Mouse (Mus musculus) olfactory bulb, adult 2 months (tissue): ENCODE results near the gene Thnsl2. TPM values are rescaled to one million over a fixed set of nuclear protein-coding genes. Genes with fewer than 3 reads are reported as not detected.

ENCODE experiments used
- H3K27ac ChIP-seq: fragments of 200-500 bp; 2 replicates; pipeline ENCODE4 v1.5.1; 2012; ENCODE audit warnings: low read depth, low read length; ENCODE audit not compliant: insufficient read depth
- H3K4me1 ChIP-seq: fragments of 200-500 bp; 2 replicates; pipeline ENCODE4 v1.6.1; 2012; ENCODE audit warnings: low read length; ENCODE audit not compliant: control insufficient read depth, insufficient read depth
- H3K4me3 ChIP-seq: fragments of 200-500 bp; 2 replicates; pipeline ENCODE4 v1.5.1; 2012; ENCODE audit warnings: mild to moderate bottlenecking, low read depth, low read length, moderate library complexity; ENCODE audit not compliant: insufficient read depth
- CTCF ChIP-seq: fragments of 200-500 bp; IDR thresholded peaks from 2 replicates; pipeline ENCODE4 v1.5.1; 2012; ENCODE audit warnings: low read depth, mild to moderate bottlenecking, low read length, moderate library complexity; ENCODE audit not compliant: insufficient read depth
- POLR2A ChIP-seq: fragments of 200-500 bp; IDR thresholded peaks from 2 replicates; pipeline ENCODE4 v1.6.1; 2012; ENCODE audit warnings: mild to moderate bottlenecking, low read depth, low read length, moderate library complexity; ENCODE audit not compliant: insufficient read depth
- WGBS: fragments of 180-500 bp; shearing (Covaris S2); methylation state at CpG from one replicate; pipeline ENCODE4 v1.1.7; 2018; 5-methylcytosine and 5-hydroxymethylcytosine counted together
- polyA plus RNA-seq: library from polyadenylated mRNA; stranded (reverse); fragments of >200 nt; gene quantifications from 2 replicates; pipeline ENCODE4 v1.2.4, GENCODE M21; 2012; ENCODE audit warnings: low replicate concordance; ENCODE audit not compliant: missing spikeins, insufficient read depth, insufficient read length

Thnsl2 gene
- polyA plus RNA-seq, 1 experiment, result not detected

GRCm38 (mm10) chr6:71119577-71120254 is 24.5 kb downstream of the Thnsl2 start:
- TF ChIP-seq CTCF (no peak), POLR2A (no peak)
- 14% methylated on average over 10 of the region's 10 CpGs for WGBS
- no peak overlapping the region for H3K4me3 ChIP-seq
- no peak overlapping the region for H3K27ac ChIP-seq
- H3K4me1 ChIP-seq, result peaks cover 5% of the 10 kb centered on the region; the same call in 1 of the 2 replicates

- no peak overlapping the region for H3K4me3 ChIP-seq
- H3K4me1 ChIP-seq, result no peaks in the 10 kb centered on the region
- TF ChIP-seq CTCF, result no peak
- no peak for TF ChIP-seq POLR2A
- H3K27ac ChIP-seq, result no peak overlapping the region
- WGBS, result 64% methylated on average over 11 of the region's 11 CpGs
These were observed 32.7 kb downstream of the Thnsl2 start for GRCm38 (mm10) chr6:71111419-71112113.

GRCm38 (mm10) chr6:71106170-71106945 is 37.9 kb downstream of the Thnsl2 start:
- Histone ChIP-seq H3K4me3 (no peak overlapping the region), H3K27ac (no peak overlapping the region), H3K4me1 (no peaks in the 10 kb centered on the region)
- no peak for TF ChIP-seq POLR2A
- no peak for TF ChIP-seq CTCF
- 75% methylated on average over 19 of the region's 19 CpGs for WGBS

- Histone ChIP-seq H3K4me1 (no peaks in the 10 kb centered on the region), H3K4me3 (no peak overlapping the region), H3K27ac (no peak overlapping the region)
- 87% methylated on average over 3 of the region's 3 CpGs for WGBS
- TF ChIP-seq POLR2A, result no peak
- TF ChIP-seq CTCF, result no peak
These were observed 48.1 kb downstream of the Thnsl2 start for GRCm38 (mm10) chr6:71096126-71096525.

GRCm38 (mm10) chr6:71094693-71095092 is 49.5 kb downstream of the Thnsl2 start:
- H3K4me3 ChIP-seq, result no peak overlapping the region
- WGBS, result 68% methylated on average over 5 of the region's 5 CpGs
- TF ChIP-seq POLR2A (no peak), CTCF (no peak)
- no peaks in the 10 kb centered on the region for H3K4me1 ChIP-seq
- H3K27ac ChIP-seq, result no peak overlapping the region

DNA sequence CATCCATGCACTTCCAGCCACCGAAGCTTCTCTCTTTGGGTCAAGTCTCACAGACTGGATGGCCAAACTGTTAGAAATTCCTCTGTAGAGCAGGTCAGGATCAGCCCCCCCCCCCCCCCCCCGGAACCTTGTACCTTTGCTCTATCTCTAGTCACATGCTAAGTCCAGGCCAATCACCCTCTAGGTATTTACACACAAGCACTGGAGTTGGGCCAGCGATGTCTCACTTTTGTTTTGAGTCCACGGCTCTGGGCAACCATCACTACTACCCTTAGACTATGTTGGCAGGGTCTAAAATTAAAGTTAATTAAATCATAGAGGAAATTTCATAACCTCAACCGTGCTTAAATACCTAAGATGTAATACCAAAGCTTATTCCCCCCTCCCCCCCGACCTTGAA is 50.6 kb downstream of the Thnsl2 start:
- Histone ChIP-seq H3K4me1 (no peaks in the 10 kb centered on the region), H3K4me3 (no peak overlapping the region), H3K27ac (no peak overlapping the region)
- TF ChIP-seq CTCF (no peak), POLR2A (no peak)
- 85% methylated on average over 6 of the region's 6 CpGs for WGBS

DNA sequence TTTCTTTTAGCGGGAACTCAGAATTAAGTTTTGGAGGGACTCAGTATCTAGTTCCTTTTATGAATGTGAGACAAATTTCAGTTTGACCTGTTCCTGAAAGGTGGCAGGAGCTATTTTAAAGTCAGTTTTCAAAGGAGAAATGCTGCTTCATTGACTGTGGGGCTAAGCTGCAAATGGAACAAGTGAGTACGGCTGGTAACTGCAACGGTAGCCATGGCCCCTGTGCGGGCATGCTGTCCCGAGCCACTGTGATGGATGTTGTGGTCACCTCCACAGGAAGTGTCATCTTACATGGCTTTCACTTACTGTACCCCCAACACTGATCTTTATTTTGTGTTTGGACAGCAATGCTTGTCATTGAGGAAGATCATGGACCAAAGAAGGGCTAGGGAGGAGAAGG is 53.8 kb downstream of the Thnsl2 start:
- Histone ChIP-seq H3K4me3 (no peak overlapping the region), H3K27ac (no peak overlapping the region), H3K4me1 (no peaks in the 10 kb centered on the region)
- 93% methylated on average over 5 of the region's 5 CpGs for WGBS
- TF ChIP-seq POLR2A (no peak), CTCF (no peak)

GRCm38 (mm10) chr6:71089735-71090134 is 54.5 kb downstream of the Thnsl2 start:
- Histone ChIP-seq H3K27ac (no peak overlapping the region), H3K4me3 (no peak overlapping the region), H3K4me1 (no peaks in the 10 kb centered on the region)
- WGBS, result 85% methylated on average over 4 of the region's 4 CpGs
- TF ChIP-seq CTCF, result no peak
- TF ChIP-seq POLR2A, result no peak

GRCm38 (mm10) chr6:71088992-71089391 is 55.2 kb downstream of the Thnsl2 start:
- WGBS, result 78% methylated on average over 4 of the region's 4 CpGs
- H3K4me1 ChIP-seq, result no peaks in the 10 kb centered on the region
- TF ChIP-seq POLR2A (no peak), CTCF (no peak)
- H3K27ac ChIP-seq, result no peak overlapping the region
- H3K4me3 ChIP-seq, result no peak overlapping the region
